In genomic region chr13:95858866-95859265, GRCm38 (mm10) we compare ENCODE assay signal across 16 mouse cellular contexts.
"Had no signal": no experiment of that assay in that cellular context is flagged by ENCODE, and none has a peak within 500 bp of the region (broad histone marks: within the 10 kb centered on the region; RNA-seq: fewer than 3 reads in every experiment).

No protein-coding gene starts in this region.

- H3K36me3 ChIP-seq: neural tube, embryonic 12.5 days; neural tube, embryonic 13.5 days; neural tube, embryonic 15.5 days; stomach, embryonic 15.5 days had no signal

- DNase-seq: retina, postnatal 1 day; right cerebral cortex, adult 18-20 months; right cerebral cortex, postnatal 14 days; right cerebral cortex, postnatal 25 days; right cerebral cortex, postnatal 4 days; spleen, adult 18-20 months; thymus, adult 18-20 months; thymus, adult 2 months; thymus, postnatal 14 days; thymus, postnatal 25 days; thymus, postnatal 36 days; thymus, postnatal 4 days had no signal

- H3K9me3 ChIP-seq: neural tube, embryonic 12.5 days; neural tube, embryonic 13.5 days; neural tube, embryonic 15.5 days; stomach, embryonic 15.5 days had no signal

- H3K27me3 ChIP-seq: neural tube, embryonic 12.5 days; neural tube, embryonic 13.5 days; neural tube, embryonic 15.5 days; stomach, embryonic 15.5 days had no signal

- H3K4me1 ChIP-seq: neural tube, embryonic 12.5 days; neural tube, embryonic 13.5 days; neural tube, embryonic 15.5 days; stomach, embryonic 15.5 days had no signal

- H3K27ac ChIP-seq: neural tube, embryonic 12.5 days; neural tube, embryonic 13.5 days; neural tube, embryonic 15.5 days; stomach, embryonic 15.5 days had no signal

- H3K9ac ChIP-seq: neural tube, embryonic 12.5 days; neural tube, embryonic 13.5 days; neural tube, embryonic 15.5 days; stomach, embryonic 15.5 days had no signal

- H3K4me3 ChIP-seq: neural tube, embryonic 12.5 days; neural tube, embryonic 13.5 days; neural tube, embryonic 15.5 days; stomach, embryonic 15.5 days had no signal

- H3K4me2 ChIP-seq: neural tube, embryonic 12.5 days; neural tube, embryonic 13.5 days; neural tube, embryonic 15.5 days; stomach, embryonic 15.5 days had no signal
